In genomic region chr10:5270641-5271040, GRCm38 (mm10) we compare ENCODE assay signal across 13 mouse cellular contexts.
"Had no signal": no experiment of that assay in that cellular context is flagged by ENCODE, and none has a peak within 500 bp of the region (broad histone marks: within the 10 kb centered on the region; RNA-seq: fewer than 3 reads in every experiment).

No protein-coding gene starts in this region.

- H3K9me3 ChIP-seq: limb, embryonic 15.5 days; liver, embryonic 15.5 days; lung, embryonic 15.5 days; midbrain, embryonic 12.5 days; stomach, embryonic 15.5 days had no signal

- H3K9ac ChIP-seq: limb, embryonic 15.5 days; liver, embryonic 15.5 days; lung, embryonic 15.5 days; midbrain, embryonic 12.5 days; stomach, embryonic 15.5 days had no signal

- H3K4me2 ChIP-seq: limb, embryonic 15.5 days; liver, embryonic 15.5 days; lung, embryonic 15.5 days; midbrain, embryonic 12.5 days; stomach, embryonic 15.5 days had no signal

- H3K36me3 ChIP-seq: liver, embryonic 15.5 days; lung, embryonic 15.5 days; midbrain, embryonic 12.5 days; stomach, embryonic 15.5 days had no signal

- ATAC-seq: inflammation-experienced regulatory T-cells, adult 6 months; intestine, postnatal 0 days; midbrain, embryonic 16.5 days had no signal

- DNase-seq: layer of hippocampus, postnatal 36 days; lung, postnatal 14 days; right cerebral cortex, postnatal 14 days; thymus, adult 2 months; thymus, postnatal 36 days had no signal

- H3K4me1 ChIP-seq: limb, embryonic 15.5 days; liver, embryonic 15.5 days; lung, embryonic 15.5 days; midbrain, embryonic 12.5 days; stomach, embryonic 15.5 days had no signal

- H3K4me3 ChIP-seq: limb, embryonic 15.5 days; liver, embryonic 15.5 days; lung, embryonic 15.5 days; midbrain, embryonic 12.5 days; stomach, embryonic 15.5 days had no signal

- H3K27ac ChIP-seq: limb, embryonic 15.5 days; liver, embryonic 15.5 days; lung, embryonic 15.5 days; midbrain, embryonic 12.5 days; stomach, embryonic 15.5 days had no signal

- H3K27me3 ChIP-seq: limb, embryonic 15.5 days; liver, embryonic 15.5 days; lung, embryonic 15.5 days; midbrain, embryonic 12.5 days; stomach, embryonic 15.5 days had no signal
